Mouse (Mus musculus) frontal cortex, postnatal 14 days (tissue): Measurements from ENCODE around the gene Btbd1.
A peak's percentile ranks its signal among the peaks of the same experiment; 100 is the strongest.
"Not testable (repeated sequence)": the region's sequence is repeated elsewhere in the genome, so short reads cannot be mapped to it uniquely, and the experiment has no call there.

Source experiments
- DNase-seq, 2 experiments: peaks; one replicate each; pipeline ENCODE4 v3.0.0; 2022; ENCODE audit warnings: low spot score in 2 of 2

Btbd1 gene

GRCm38 (mm10) chr7:81849633-81850032 is 20.4 kb upstream of the Btbd1 start:
- no peak for DNase-seq

GRCm38 (mm10) chr7:81849214-81849613 is 20.0 kb upstream of the Btbd1 start:
- no peak for DNase-seq

GRCm38 (mm10) chr7:81847777-81848176 is 18.5 kb upstream of the Btbd1 start:
- DNase-seq: no peak

GRCm38 (mm10) chr7:81847010-81847409 is 17.8 kb upstream of the Btbd1 start:
- no peak for DNase-seq

GRCm38 (mm10) chr7:81846008-81846407 is 16.8 kb upstream of the Btbd1 start:
- DNase-seq: no peak

GRCm38 (mm10) chr7:81845313-81845712 is 16.1 kb upstream of the Btbd1 start:
- no peak for DNase-seq

GRCm38 (mm10) chr7:81844801-81845200 is 15.6 kb upstream of the Btbd1 start:
- no peak for DNase-seq

- DNase-seq: no peak
Observed at GRCm38 (mm10) chr7:81843903-81844302, 14.7 kb upstream of the Btbd1 start.

- DNase-seq: no peak
Observed at GRCm38 (mm10) chr7:81842998-81843397, 13.8 kb upstream of the Btbd1 start.

- no peak for DNase-seq
Observed at GRCm38 (mm10) chr7:81842141-81842540, 12.9 kb upstream of the Btbd1 start.

- DNase-seq: no peak
Observed at GRCm38 (mm10) chr7:81841439-81841838, 12.2 kb upstream of the Btbd1 start.

- DNase-seq: no peak
Observed at GRCm38 (mm10) chr7:81840661-81841181, 11.5 kb upstream of the Btbd1 start.

- DNase-seq: no peak
Observed at GRCm38 (mm10) chr7:81839746-81840145, 10.5 kb upstream of the Btbd1 start.

- DNase-seq: not testable (repeated sequence)
Observed at GRCm38 (mm10) chr7:81837771-81838170, 8.5 kb upstream of the Btbd1 start.

GRCm38 (mm10) chr7:81835430-81835829 is 6.2 kb upstream of the Btbd1 start:
- DNase-seq: no peak

- DNase-seq: no peak
Observed at GRCm38 (mm10) chr7:81834847-81835246, 5.6 kb upstream of the Btbd1 start.

GRCm38 (mm10) chr7:81828681-81829378 is 401 bp downstream of the Btbd1 start:
- DNase-seq: peak in 1 of 2 experiments; percentile 53

- no peak for DNase-seq
Observed at GRCm38 (mm10) chr7:81827806-81828667, 1.2 kb downstream of the Btbd1 start.

GRCm38 (mm10) chr7:81825381-81825780 is 3.9 kb downstream of the Btbd1 start:
- no peak for DNase-seq

- DNase-seq: no peak
Observed at GRCm38 (mm10) chr7:81824906-81825305, 4.3 kb downstream of the Btbd1 start.

GRCm38 (mm10) chr7:81806067-81806466 is 23.2 kb downstream of the Btbd1 start:
- DNase-seq: no peak

GRCm38 (mm10) chr7:81789095-81789757 is 40.0 kb downstream of the Btbd1 start, which contains the start of gene 3110040N11Rik:
Gene 3110040N11Rik, minus strand, starts transcription at chr7:81789478.
- peak; percentile 71 to 72 for DNase-seq
